Mouse (Mus musculus) erythroid progenitor cell, adult 5-6 weeks (primary cell): Measurements from ENCODE around the gene Trpc5. TPM values are rescaled to one million over a fixed set of nuclear protein-coding genes. Genes with fewer than 3 reads are reported as not detected.

Experiments
- ATAC-seq: replicated peaks from 2 replicates; pipeline ENCODE4 v1.8.0; 2016; ENCODE audit warnings: moderate number of reproducible peaks, mild to moderate bottlenecking, moderate TSS enrichment, inconsistent platforms; ENCODE audit not compliant: poor library complexity, low FRiP score, severe bottlenecking
- total RNA-seq, 2 experiments: library from RNA; stranded (forward) in 1 of 2; stranded (reverse) in 1 of 2; fragments of 150-400 nt in 1 of 2; fragments of 186-747, 209-891 nt in 1 of 2; gene quantifications; 2 replicates each; pipeline versions ENCODE4 v1.2.3 to v1.2.4; 2015 to 2017; ENCODE audit warnings: low replicate concordance in 2 of 2

Gene Trpc5
- total RNA-seq, 2 experiments from 2014 or later: not detected

DNA sequence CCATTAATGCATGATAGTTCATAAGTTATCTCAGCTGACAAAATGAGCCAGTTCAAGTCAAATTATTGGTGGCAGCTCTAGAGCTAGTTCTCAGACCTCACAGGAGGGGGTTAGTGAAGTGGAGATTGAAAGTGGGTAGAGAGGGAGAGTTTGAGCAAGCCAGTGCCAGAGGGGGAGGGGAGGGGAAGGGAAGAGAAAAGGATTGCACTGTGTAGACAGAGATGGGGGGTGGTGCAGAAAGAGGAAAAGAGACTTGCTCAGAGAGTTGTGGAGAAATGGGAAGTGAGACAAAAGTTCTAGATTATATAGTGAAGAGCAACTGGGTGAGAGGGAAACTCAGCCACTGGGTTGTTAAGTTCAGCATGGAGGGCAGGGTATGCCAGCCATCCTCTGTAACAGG, 349.6 kb downstream of the Trpc5 start:
- no peak for ATAC-seq

DNA sequence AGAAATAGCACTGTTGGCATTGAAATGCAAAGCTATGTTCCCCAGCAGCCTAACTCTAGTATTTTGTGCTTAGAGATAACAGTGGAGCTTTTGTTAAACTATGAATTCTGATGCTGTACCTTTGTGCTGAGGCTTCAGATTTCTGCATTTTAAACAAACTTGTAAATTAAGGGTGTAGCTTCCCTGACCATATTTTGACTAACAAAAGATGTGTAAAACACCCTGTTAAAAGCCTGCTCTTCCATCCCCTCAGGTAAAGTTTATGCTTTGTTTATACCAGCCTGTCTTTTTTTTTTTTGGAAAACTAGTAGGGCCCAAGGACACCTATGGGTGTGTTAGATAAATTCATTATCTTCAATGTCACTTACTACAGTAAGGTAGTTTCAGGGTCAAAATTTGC, 350.0 kb downstream of the Trpc5 start:
- ATAC-seq: no peak

DNA sequence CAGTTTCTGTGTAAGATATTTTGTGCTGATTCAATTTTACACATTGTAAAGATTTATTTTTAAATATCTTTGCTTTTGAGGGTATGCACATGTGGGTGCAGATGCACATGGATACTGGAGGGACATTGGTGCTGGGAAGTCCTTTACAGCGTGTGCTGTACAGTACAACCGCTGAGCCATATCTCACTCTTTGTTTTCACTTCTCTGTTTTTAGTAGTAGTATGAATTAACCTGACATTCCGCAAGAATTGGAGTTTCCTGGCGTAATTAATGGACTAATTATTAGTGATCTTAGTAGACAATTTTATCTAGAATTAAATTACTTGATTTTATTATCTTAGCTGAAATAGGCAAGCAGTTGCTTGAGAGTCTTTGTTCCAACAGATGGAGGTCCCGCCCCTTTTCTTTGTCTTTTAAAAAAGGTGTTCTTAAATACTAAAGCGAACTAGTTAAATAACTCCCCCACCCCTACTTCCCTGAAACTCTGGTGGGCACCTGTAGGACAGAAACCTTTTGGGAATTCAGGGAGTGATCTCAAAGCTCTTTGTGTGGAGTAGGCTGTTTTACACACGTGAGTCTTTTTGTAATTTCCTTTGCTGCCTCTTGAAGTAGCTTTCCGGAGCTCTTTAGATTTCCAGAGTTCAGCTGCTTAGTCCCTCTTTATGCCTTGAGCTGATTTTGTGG, 352.5 kb downstream of the Trpc5 start:
- ATAC-seq: no peak

Other genes with a start within 250 kb of the Trpc5 start
- not detected in 2 replicates for gene Trpc5os, start 231.6 kb downstream of the Trpc5 start, total RNA-seq (2015; ENCODE audit: low replicate concordance)
- not detected in 2 replicates for gene Trpc5os, start 231.6 kb downstream of the Trpc5 start, total RNA-seq (2017; ENCODE audit: low replicate concordance)
- gene Rtl4, start 727 bp upstream of the Trpc5 start, total RNA-seq (2015; ENCODE audit: low replicate concordance): not detected in 2 replicates
- gene Rtl4, start 727 bp upstream of the Trpc5 start, total RNA-seq (2017; ENCODE audit: low replicate concordance): not detected in 2 replicates